ENCODE assay signal across 8 mouse cellular contexts in the genomic region with DNA sequence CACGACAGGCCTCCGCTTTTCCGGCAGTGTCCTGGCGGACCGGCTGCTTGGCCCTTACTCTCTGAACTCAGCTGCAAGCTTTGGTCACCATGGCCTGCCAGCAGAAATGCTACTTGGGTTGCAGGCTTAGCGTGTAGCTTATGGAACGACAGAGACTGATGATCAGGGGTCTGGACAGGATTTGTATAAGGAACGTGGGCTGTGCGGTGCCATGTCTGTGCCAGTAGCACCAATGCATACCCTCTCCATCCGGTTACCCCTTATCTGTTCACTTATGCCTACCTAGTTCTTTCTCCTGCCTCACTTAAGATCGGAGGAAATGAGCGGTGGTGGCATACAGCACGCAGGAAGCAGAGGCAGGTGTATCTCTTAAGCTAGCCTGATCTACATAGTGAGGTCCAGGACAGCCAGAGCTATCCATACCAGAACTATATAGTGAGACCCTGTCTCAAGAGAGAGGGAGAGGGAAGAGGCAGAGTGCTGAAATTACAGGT. TPM values are rescaled to one million over a fixed set of nuclear protein-coding genes. Genes with fewer than 3 reads are reported as not detected.
DNase-seq lines count a peak whose midpoint lies in the region; ATAC-seq and TF ChIP-seq lines count a peak whose summit lies in the region.

No protein-coding gene starts in this region.

- no peak for DNase-seq in lung, postnatal 0 days (ENCODE audit: low spot score)
- no peak for DNase-seq in lung, postnatal 10 days
- DNase-seq in limb, embryonic 11.5 days (ENCODE audit: low spot score) = no peak
- no peak for DNase-seq in ovary, postnatal 10 days (ENCODE audit: low spot score)
- no peak for DNase-seq in ovary, adult 18-20 months (ENCODE audit: low spot score)
- no peak for DNase-seq in adrenal gland, postnatal 10 days

- H3K9me3 ChIP-seq in lung, postnatal 0 days (ENCODE audit: low read length) = no peaks in the 10 kb centered on the region
- H3K9me3 ChIP-seq in limb, embryonic 11.5 days (ENCODE audit: control insufficient read depth, low read length) = no peaks in the 10 kb centered on the region
- no peaks in the 10 kb centered on the region for H3K9me3 ChIP-seq in neural tube, embryonic 15.5 days (replicated peaks)

- H3K9ac ChIP-seq in lung, postnatal 0 days (replicated peaks; ENCODE audit: low read depth) = peak overlapping the region; percentile 50
- H3K9ac ChIP-seq in limb, embryonic 11.5 days (ENCODE audit: low read length) = peak overlapping the region; percentile 70
- peak overlapping the region; percentile 88 for H3K9ac ChIP-seq in neural tube, embryonic 15.5 days (replicated peaks)

- ATAC-seq in lung, postnatal 0 days = 0 out of 2 replicates have a peak, but pooled peaks have one; percentile 0
- ATAC-seq in limb, embryonic 11.5 days (ENCODE audit: insufficient number of reproducible peaks, low FRiP score, low TSS enrichment, low read depth) = no peak
- ATAC-seq in neural tube, embryonic 15.5 days (ENCODE audit: low FRiP score) = 0 out of 2 replicates have a peak, but pooled peaks have one; percentile 0

- WGBS in lung, postnatal 0 days = 15% methylated on average over 13 of the region's 13 CpGs
- WGBS in limb, embryonic 11.5 days = 25% methylated on average over 13 of the region's 13 CpGs
- WGBS in neural tube, embryonic 15.5 days = 30% methylated on average over 13 of the region's 13 CpGs

- TF ChIP-seq CTCF in lung, postnatal 0 days (IDR thresholded peaks at IDR 0.05) = no peak
- TF ChIP-seq CTCF in embryonic fibroblast, embryonic 13.5 days (IDR thresholded peaks at IDR 0.05; ENCODE audit: borderline replicate concordance, insufficient read depth, low read length) = no peak

- H3K4me1 ChIP-seq in lung, postnatal 0 days (ENCODE audit: insufficient read depth, low read depth, low read length) = no peaks in the 10 kb centered on the region
- H3K4me1 ChIP-seq in embryonic fibroblast, embryonic 13.5 days (ENCODE audit: control insufficient read depth, insufficient read depth, low read length) = peaks cover 20% of the 10 kb centered on the region
- H3K4me1 ChIP-seq in limb, embryonic 11.5 days (ENCODE audit: control insufficient read depth, insufficient read depth, low read length) = peaks cover 7% of the 10 kb centered on the region
- peaks cover 33% of the 10 kb centered on the region for H3K4me1 ChIP-seq in neural tube, embryonic 15.5 days

- no peak for TF ChIP-seq EP300 in lung, postnatal 0 days (IDR thresholded peaks at IDR 0.05)

- no peaks in the 10 kb centered on the region for H3K27me3 ChIP-seq in lung, postnatal 0 days (replicated peaks; ENCODE audit: insufficient read depth, low read length)
- H3K27me3 ChIP-seq in limb, embryonic 11.5 days (ENCODE audit: control insufficient read depth, insufficient read depth, low read length) = no peaks in the 10 kb centered on the region
- H3K27me3 ChIP-seq in neural tube, embryonic 15.5 days (replicated peaks) = no peaks in the 10 kb centered on the region

- peak overlapping the region; percentile 67 for H3K4me2 ChIP-seq in lung, postnatal 0 days (replicated peaks; ENCODE audit: low read depth, low read length)
- H3K4me2 ChIP-seq in limb, embryonic 11.5 days (ENCODE audit: low read depth, severe bottlenecking) = peak overlapping the region; percentile 47
- peak overlapping the region; percentile 91 for H3K4me2 ChIP-seq in neural tube, embryonic 15.5 days

- H3K4me3 ChIP-seq in lung, postnatal 0 days (ENCODE audit: low read depth, low read length) = peak overlapping the region; percentile 46
- H3K4me3 ChIP-seq in embryonic fibroblast, embryonic 13.5 days (ENCODE audit: insufficient read depth, low read length) = peak overlapping the region; percentile 34
- H3K4me3 ChIP-seq in limb, embryonic 11.5 days (ENCODE audit: low read depth, low read length) = peak overlapping the region; percentile 36
- peak overlapping the region; percentile 58 for H3K4me3 ChIP-seq in neural tube, embryonic 15.5 days (replicated peaks)

- no peak; the same call in none of the 2 replicates for TF ChIP-seq POLR2A in embryonic fibroblast, embryonic 13.5 days (IDR thresholded peaks at IDR 0.05; ENCODE audit: low read depth, low read length)

- H3K36me3 ChIP-seq in lung, postnatal 0 days (ENCODE audit: insufficient read depth, low read length) = no peaks in the 10 kb centered on the region
- peaks cover under 1% of the 10 kb centered on the region; the same call in 1 of the 2 replicates for H3K36me3 ChIP-seq in limb, embryonic 11.5 days (ENCODE audit: control insufficient read depth, insufficient read depth, low read length)
- no peaks in the 10 kb centered on the region; the same call in 1 of the 2 replicates for H3K36me3 ChIP-seq in neural tube, embryonic 15.5 days

- H3K27ac ChIP-seq in lung, postnatal 0 days (ENCODE audit: low read length) = peak overlapping the region; percentile 94
- peak overlapping the region; percentile 88 for H3K27ac ChIP-seq in embryonic fibroblast, embryonic 13.5 days (ENCODE audit: insufficient read depth, low read length)
- peak overlapping the region; percentile 56 for H3K27ac ChIP-seq in limb, embryonic 11.5 days (replicated peaks; ENCODE audit: low read depth, low read length)
- H3K27ac ChIP-seq in neural tube, embryonic 15.5 days (replicated peaks) = peak overlapping the region; percentile 96

RNA-seq across cellular contexts. Expression of a gene that starts 0.9 kb away (rescaled TPM):
- 51.8 and 58.5 TPM in 2 replicates for polyA plus RNA-seq in lung, postnatal 0 days (2015; fragmentation: Nextera tagmentation; extraction: Ambion mirVana)
- polyA plus RNA-seq in embryonic fibroblast, embryonic 13.5 days (2011; ENCODE audit: insufficient read length, low read depth, missing spikeins) = 192 and 195 TPM in 2 replicates
- polyA plus RNA-seq in limb, embryonic 11.5 days (2014; fragmentation: Nextera tagmentation; extraction: Ambion mirVana) = 448 and 453 TPM in 2 replicates
- polyA plus RNA-seq in neural tube, embryonic 15.5 days (2015; fragmentation: Nextera tagmentation; extraction: Ambion mirVana) = 210 and 232 TPM in 2 replicates
- 100 to 1,000 TPM; 101 to 107 TPM for total RNA-seq in adrenal gland, postnatal 10 days (2021)

RNA-seq across cellular contexts. Expression of a gene that starts 15.9 kb away (rescaled TPM):
- polyA plus RNA-seq in lung, postnatal 0 days (2015; fragmentation: Nextera tagmentation; extraction: Ambion mirVana) = 16.0 and 19.4 TPM in 2 replicates
- polyA plus RNA-seq in embryonic fibroblast, embryonic 13.5 days (2011; ENCODE audit: insufficient read length, low read depth, missing spikeins) = 3.6 and 5.2 TPM in 2 replicates
- 4.1 and 5.8 TPM in 2 replicates for polyA plus RNA-seq in limb, embryonic 11.5 days (2014; fragmentation: Nextera tagmentation; extraction: Ambion mirVana)
- polyA plus RNA-seq in neural tube, embryonic 15.5 days (2015; fragmentation: Nextera tagmentation; extraction: Ambion mirVana) = 7.2 and 7.7 TPM in 2 replicates
- 100 to 1,000 TPM; 134 to 155 TPM for total RNA-seq in adrenal gland, postnatal 10 days (2021)

RNA-seq across cellular contexts. Expression of a gene that starts 21.4 kb away (rescaled TPM):
- 15.8 and 16.0 TPM in 2 replicates for polyA plus RNA-seq in lung, postnatal 0 days (2015; fragmentation: Nextera tagmentation; extraction: Ambion mirVana)
- polyA plus RNA-seq in embryonic fibroblast, embryonic 13.5 days (2011; ENCODE audit: insufficient read length, low read depth, missing spikeins) = 0.35 and 1.3 TPM in 2 replicates
- polyA plus RNA-seq in limb, embryonic 11.5 days (2014; fragmentation: Nextera tagmentation; extraction: Ambion mirVana) = 7.1 and 7.3 TPM in 2 replicates
- polyA plus RNA-seq in neural tube, embryonic 15.5 days (2015; fragmentation: Nextera tagmentation; extraction: Ambion mirVana) = 4.6 and 19.6 TPM in 2 replicates
- total RNA-seq in adrenal gland, postnatal 10 days (2021) = 10 to 100 TPM in 1 of 2 experiments, 1 to 10 TPM in 1; 9.8 to 10.1 TPM

RNA-seq across cellular contexts. Expression of a gene that starts 44.8 kb away (rescaled TPM):
- 11.0 and 11.5 TPM in 2 replicates for polyA plus RNA-seq in lung, postnatal 0 days (2015; fragmentation: Nextera tagmentation; extraction: Ambion mirVana)
- polyA plus RNA-seq in embryonic fibroblast, embryonic 13.5 days (2011; ENCODE audit: insufficient read length, low read depth, missing spikeins) = 4.4 and 5.1 TPM in 2 replicates
- polyA plus RNA-seq in limb, embryonic 11.5 days (2014; fragmentation: Nextera tagmentation; extraction: Ambion mirVana) = 8.9 and 9.7 TPM in 2 replicates
- polyA plus RNA-seq in neural tube, embryonic 15.5 days (2015; fragmentation: Nextera tagmentation; extraction: Ambion mirVana) = 16.5 and 22.1 TPM in 2 replicates
- 10 to 100 TPM; 13.3 to 21.3 TPM for total RNA-seq in adrenal gland, postnatal 10 days (2021)

RNA-seq across cellular contexts. Expression of a gene that starts 44.8 kb away (rescaled TPM):
- 21.0 and 24.9 TPM in 2 replicates for polyA plus RNA-seq in lung, postnatal 0 days (2015; fragmentation: Nextera tagmentation; extraction: Ambion mirVana)
- polyA plus RNA-seq in embryonic fibroblast, embryonic 13.5 days (2011; ENCODE audit: insufficient read length, low read depth, missing spikeins) = 11.4 and 16.9 TPM in 2 replicates
- 18.3 and 22.3 TPM in 2 replicates for polyA plus RNA-seq in limb, embryonic 11.5 days (2014; fragmentation: Nextera tagmentation; extraction: Ambion mirVana)
- 24.8 and 25.9 TPM in 2 replicates for polyA plus RNA-seq in neural tube, embryonic 15.5 days (2015; fragmentation: Nextera tagmentation; extraction: Ambion mirVana)
- total RNA-seq in adrenal gland, postnatal 10 days (2021) = 10 to 100 TPM; 29.4 to 34.1 TPM
